Mouse (Mus musculus) neural tube, embryonic 15.5 days (tissue): Measurements from ENCODE around the gene Slc9a3r2. TPM values are rescaled to one million over a fixed set of nuclear protein-coding genes. Genes with fewer than 3 reads are reported as not detected.

Experiments
- microRNA-seq: library from miRNA; unstranded; fragments of <30 nt; microRNA quantifications from one replicate; pipeline ENCODE4, GENCODE M21; 2017
- polyA plus RNA-seq: library from polyadenylated mRNA; unstranded; fragments of >200 nt; fragmentation: Nextera tagmentation; extraction: Ambion mirVana; gene quantifications from 2 replicates; pipeline ENCODE4 v1.2.1, GENCODE M21; 2015

Slc9a3r2 gene
- polyA plus RNA-seq, 1 experiment from 2014 or later: 65.7 TPM

Small RNA genes lying within 50 kb of the gene (microRNA-seq; reads per million reads assigned to microRNA genes)
- gene Gm24589: not detected

Other genes with a start within 250 kb of the Slc9a3r2 start
- gene Rnps1, start 235.8 kb downstream of the Slc9a3r2 start, polyA plus RNA-seq: 289 and 293 TPM in 2 replicates
- 51.5 and 58.8 TPM in 2 replicates for gene Eci1, start 223.7 kb downstream of the Slc9a3r2 start, polyA plus RNA-seq
- 5.4 and 8.7 TPM in 2 replicates for gene Dnase1l2, start 207.2 kb downstream of the Slc9a3r2 start, polyA plus RNA-seq
- gene E4f1, start 180.0 kb downstream of the Slc9a3r2 start, polyA plus RNA-seq: 46.3 and 49.5 TPM in 2 replicates
- 76.1 and 79.7 TPM in 2 replicates for gene Pgp, start 179.9 kb downstream of the Slc9a3r2 start, polyA plus RNA-seq
- 0.73 TPM in 1 of 2 replicates, not detected in the other for gene Bricd5, start 176.4 kb downstream of the Slc9a3r2 start, polyA plus RNA-seq
- gene Mlst8, start 171.2 kb downstream of the Slc9a3r2 start, polyA plus RNA-seq: 29.5 and 33.1 TPM in 2 replicates
- 42.7 and 53.4 TPM in 2 replicates for gene Caskin1, start 161.7 kb downstream of the Slc9a3r2 start, polyA plus RNA-seq
- gene Traf7, start 122.4 kb downstream of the Slc9a3r2 start, polyA plus RNA-seq: 83.2 and 89.4 TPM in 2 replicates
- 6.1 and 9.1 TPM in 2 replicates for gene Rab26, start 116.1 kb downstream of the Slc9a3r2 start, polyA plus RNA-seq
- gene Pkd1, start 100.5 kb downstream of the Slc9a3r2 start, polyA plus RNA-seq: 31.2 and 31.7 TPM in 2 replicates
- gene Tsc2, start 17.7 kb downstream of the Slc9a3r2 start, polyA plus RNA-seq: 60.6 and 68.8 TPM in 2 replicates
- 8.3 and 10.0 TPM in 2 replicates for gene Nthl1, start 17.6 kb downstream of the Slc9a3r2 start, polyA plus RNA-seq
- 0.42 and 0.51 TPM in 2 replicates for gene Npw, start 8.1 kb upstream of the Slc9a3r2 start, polyA plus RNA-seq
- gene Zfp598, start 19.4 kb upstream of the Slc9a3r2 start, polyA plus RNA-seq: 19.2 and 20.5 TPM in 2 replicates
- gene Syngr3, start 39.6 kb upstream of the Slc9a3r2 start, polyA plus RNA-seq: 214 and 242 TPM in 2 replicates
- gene Gfer, start 45.8 kb upstream of the Slc9a3r2 start, polyA plus RNA-seq: 36.5 and 37.9 TPM in 2 replicates
- gene Noxo1, start 45.9 kb upstream of the Slc9a3r2 start, polyA plus RNA-seq: 1.9 and 3.9 TPM in 2 replicates
- gene Tbl3, start 57.3 kb upstream of the Slc9a3r2 start, polyA plus RNA-seq: 55.6 and 66.5 TPM in 2 replicates
- 0.15 TPM in 1 of 2 replicates, not detected in the other for gene Rnf151, start 67.7 kb upstream of the Slc9a3r2 start, polyA plus RNA-seq
- gene Rps2, start 67.8 kb upstream of the Slc9a3r2 start, polyA plus RNA-seq: 729 and 914 TPM in 2 replicates
- 302 and 304 TPM in 2 replicates for gene Ndufb10, start 74.2 kb upstream of the Slc9a3r2 start, polyA plus RNA-seq
- gene Rpl3l, start 77.5 kb upstream of the Slc9a3r2 start, polyA plus RNA-seq: 0.10 and 0.19 TPM in 2 replicates
- 23.2 and 24.4 TPM in 2 replicates for gene Msrb1, start 86.3 kb upstream of the Slc9a3r2 start, polyA plus RNA-seq
- 0.37 and 0.38 TPM in 2 replicates for gene Hs3st6, start 102.7 kb upstream of the Slc9a3r2 start, polyA plus RNA-seq
- not detected in 2 replicates for gene Meiob, start 154.0 kb upstream of the Slc9a3r2 start, polyA plus RNA-seq
- 74.7 and 78.9 TPM in 2 replicates for gene Hagh, start 189.8 kb upstream of the Slc9a3r2 start, polyA plus RNA-seq
- 26.0 and 26.4 TPM in 2 replicates for gene Fahd1, start 200.0 kb upstream of the Slc9a3r2 start, polyA plus RNA-seq
- gene Igfals, start 215.7 kb upstream of the Slc9a3r2 start, polyA plus RNA-seq: 0.06 and 0.78 TPM in 2 replicates
- gene Nubp2, start 236.0 kb upstream of the Slc9a3r2 start, polyA plus RNA-seq: 63.2 and 68.9 TPM in 2 replicates
- gene Spsb3, start 236.3 kb upstream of the Slc9a3r2 start, polyA plus RNA-seq: 77.6 and 84.2 TPM in 2 replicates
- 27.9 and 31.3 TPM in 2 replicates for gene Eme2, start 244.8 kb upstream of the Slc9a3r2 start, polyA plus RNA-seq
- gene Mrps34, start 244.8 kb upstream of the Slc9a3r2 start, polyA plus RNA-seq: 89.0 and 89.5 TPM in 2 replicates
- gene Nme3, start 246.2 kb upstream of the Slc9a3r2 start, polyA plus RNA-seq: 92.9 and 105 TPM in 2 replicates